In the genomic region with DNA sequence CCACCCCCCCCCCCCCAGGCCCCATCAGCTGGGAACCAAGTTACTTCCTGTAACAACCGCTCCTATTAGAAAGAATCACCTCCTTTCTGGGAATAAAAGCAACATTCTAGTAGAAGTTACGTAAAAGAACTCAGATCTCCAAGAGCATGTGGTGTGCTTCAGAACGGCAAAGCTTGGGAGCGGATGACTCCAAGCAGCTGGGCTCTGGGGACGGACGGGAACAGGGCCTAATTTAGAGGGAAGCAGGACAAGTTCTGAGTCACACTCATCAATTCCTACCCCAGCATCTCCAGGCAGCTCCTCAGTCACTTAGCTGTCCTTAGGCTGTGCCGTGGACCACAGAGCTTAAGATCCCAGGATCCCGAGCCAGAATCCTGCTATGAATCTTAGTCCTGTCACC, we compare ENCODE assay signal across 18 mouse cellular contexts.
A peak's percentile ranks its signal among the peaks of the same experiment; 100 is the strongest.
DNase-seq lines count a peak whose midpoint lies in the region; ATAC-seq lines count a peak whose summit lies in the region.
"Had no signal": no experiment of that assay in that cellular context is flagged by ENCODE, and none has a peak within 500 bp of the region (broad histone marks: within the 10 kb centered on the region; RNA-seq: fewer than 3 reads in every experiment).

No protein-coding gene starts in this region.

- H3K27ac ChIP-seq in forebrain, embryonic 14.5 days (ENCODE audit: low read depth, low read length), result no peak overlapping the region
- H3K27ac ChIP-seq: hindbrain, postnatal 0 days had no signal

- ATAC-seq in CD4-positive, CD25-positive, alpha-beta regulatory T cell, adult 4 months, result no peak
- no peak for ATAC-seq in forebrain, embryonic 14.5 days
- ATAC-seq: activated CD4-positive, CD25-positive, alpha-beta regulatory T cell, adult 4 months; hindbrain, postnatal 0 days; intestine, postnatal 0 days had no signal

- 91% methylated on average over 8 of the region's 8 CpGs for WGBS in forebrain, embryonic 14.5 days

- no peak overlapping the region for H3K4me3 ChIP-seq in forebrain, embryonic 14.5 days (ENCODE audit: low read depth, low read length)

- no peak overlapping the region for H3K9ac ChIP-seq in forebrain, embryonic 14.5 days (ENCODE audit: low read length)

- H3K36me3 ChIP-seq in forebrain, embryonic 14.5 days (ENCODE audit: control insufficient read depth, insufficient read depth, low read length), result no peaks in the 10 kb centered on the region

- H3K27me3 ChIP-seq in forebrain, embryonic 14.5 days (replicated peaks; ENCODE audit: control insufficient read depth, insufficient read depth, low read length), result no peaks in the 10 kb centered on the region
- H3K27me3 ChIP-seq: Patski had no signal

- H3K9me3 ChIP-seq in forebrain, embryonic 14.5 days (replicated peaks; ENCODE audit: control insufficient read depth, low read length), result no peaks in the 10 kb centered on the region

- H3K4me2 ChIP-seq in forebrain, embryonic 14.5 days (ENCODE audit: low read length), result no peak overlapping the region

- DNase-seq in layer of hippocampus, adult 9-11 months, result peak; percentile 13
- DNase-seq in layer of hippocampus, adult 9-10 months (ENCODE audit: low spot score), result no peak
- peak; percentile 75 for DNase-seq in brain, adult 2 months (ENCODE audit: low read depth, low spot score)
- DNase-seq in gastrocnemius, postnatal 14 days, result peak; percentile 50
- DNase-seq in heart, postnatal 14 days, result peak; percentile 33 to 48
- DNase-seq in forebrain, embryonic 14.5 days (ENCODE audit: low spot score), result no peak
- DNase-seq: adrenal gland, postnatal 10 days; cerebellum, adult 18-20 months; cerebellum, postnatal 25 days; embryo, embryonic 11 days; left cerebral cortex, postnatal 4 days; liver; thymus, postnatal 14 days had no signal

- 0 out of 2 replicates have a peak, but pooled peaks cover 4% of the 10 kb centered on the region for H3K4me1 ChIP-seq in forebrain, embryonic 14.5 days (ENCODE audit: control insufficient read depth, insufficient read depth, low read length)

- intact Hi-C loops in gastrocnemius, postnatal 14 days (cut with DNase I; ENCODE audit: low total_unique reads), result no loop called here
- intact Hi-C loops in heart, postnatal 14 days (cut with DNase I), result no loop called here

Comparison
In these comparisons a context has a peak if more than half of its experiments do, and no peak if none do; other contexts are left out.
1. DNase-seq: peak in layer of hippocampus, adult 9-11 months (single experiment), brain, adult 2 months (single experiment), gastrocnemius, postnatal 14 days (single experiment) and heart, postnatal 14 days (2 of 2); none in layer of hippocampus, adult 9-10 months (single experiment) and forebrain, embryonic 14.5 days (single experiment).